Mouse (Mus musculus) midbrain, postnatal 0 days (tissue): ENCODE measurements at regions not wholly inside any gene's neighbourhood (a gene's known extent, or its start where the extent isn't known, plus 50 kb on each side); places are given as distances from the start of the nearest gene placed in this dataset.

Source experiments
- ATAC-seq: fragments of 200-750 bp; cut with Nextera tagmentation; 2 replicates; pipeline ENCODE4 v1.8.0; 2017; ENCODE audit warnings: moderate number of reproducible peaks, mild to moderate bottlenecking, moderate TSS enrichment, moderate library complexity; ENCODE audit not compliant: low FRiP score
- DNase-seq: peaks from one replicate; pipeline ENCODE4 v3.0.0-alpha.2; 2015; ENCODE audit warnings: low spot score
- H3K27ac ChIP-seq: fragments of 300-500 bp; sonication (generic); 2 replicates; pipeline ENCODE4 v1.5.1; 2014; ENCODE audit warnings: low read depth, mild to moderate bottlenecking, low read length, mixed read lengths
- H3K27me3 ChIP-seq: fragments of 300-500 bp; sonication (generic); 2 replicates; pipeline ENCODE4 v1.6.1; 2014; ENCODE audit warnings: low read length, control low read depth, mixed read lengths; ENCODE audit not compliant: insufficient read depth
- H3K36me3 ChIP-seq: fragments of 300-500 bp; sonication (generic); 2 replicates; pipeline ENCODE4 v1.6.1; 2014; ENCODE audit warnings: low read length, control low read depth, mixed read lengths; ENCODE audit not compliant: insufficient read depth
- H3K4me1 ChIP-seq: fragments of 300-500 bp; sonication (generic); 2 replicates; pipeline ENCODE4 v1.6.1; 2014; ENCODE audit warnings: mild to moderate bottlenecking, control low read depth, antibody characterized with exemption, low read length, mixed read lengths; ENCODE audit not compliant: insufficient read depth
- H3K4me2 ChIP-seq: fragments of 300-500 bp; sonication (generic); 2 replicates; pipeline ENCODE4 v1.6.1; 2014; ENCODE audit warnings: low read depth, mild to moderate bottlenecking, low read length, mixed read lengths; ENCODE audit not compliant: poor library complexity, severe bottlenecking
- H3K4me3 ChIP-seq: fragments of 300-500 bp; sonication (generic); 2 replicates; pipeline ENCODE4 v1.5.1; 2014; ENCODE audit warnings: low read depth, mild to moderate bottlenecking, low read length, moderate library complexity
- H3K9ac ChIP-seq: fragments of 300-500 bp; sonication (generic); replicated peaks from 2 replicates; pipeline ENCODE4 v1.6.1; 2014; ENCODE audit warnings: mild to moderate bottlenecking, low read length, moderate library complexity, mixed read lengths; ENCODE audit not compliant: poor library complexity, severe bottlenecking
- H3K9me3 ChIP-seq: fragments of 300-500 bp; sonication (generic); 2 replicates; pipeline ENCODE4 v1.6.1; 2016; ENCODE audit warnings: low read length, control low read depth
- CTCF ChIP-seq: IDR thresholded peaks from 2 replicates; pipeline ENCODE4 v1.5.1; 2016; ENCODE audit warnings: antibody characterized with exemption, mild to moderate bottlenecking
- WGBS: fragments of 180-500 bp; shearing (Covaris S2); extraction: QIAGEN DNeasy Blood & Tissue Kit; methylation state at CpG from one replicate; pipeline ENCODE4 v1.1.7; 2014; 5-methylcytosine and 5-hydroxymethylcytosine counted together

DNA sequence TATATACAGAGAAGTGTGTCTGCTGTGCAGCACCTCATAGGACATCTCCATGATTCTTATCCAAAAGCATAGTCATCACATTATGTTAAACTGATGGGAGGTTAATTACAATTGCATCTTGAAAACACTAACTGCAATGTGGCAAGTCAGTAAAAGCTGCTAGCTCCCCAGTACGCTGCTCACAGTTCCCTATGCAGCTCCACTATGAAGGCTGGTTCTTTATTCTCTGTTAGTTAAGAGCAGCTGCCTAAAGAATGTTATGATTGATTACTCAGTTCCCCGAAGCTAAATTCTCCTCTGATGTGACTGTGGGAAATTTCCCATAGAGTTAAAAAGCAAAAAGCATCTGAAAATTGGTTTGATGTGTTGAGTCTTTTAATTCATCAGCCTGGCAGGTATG lies 144.1 kb downstream of the Gpr37 start:
- WGBS: 46% methylated on average over 2 of the region's 2 CpGs
- Histone ChIP-seq H3K27me3 (no peaks in the 10 kb centered on the region), H3K36me3 (no peaks in the 10 kb centered on the region), H3K27ac (no peak overlapping the region), H3K9ac (no peak overlapping the region), H3K4me1 (no peaks in the 10 kb centered on the region), H3K4me3 (no peak overlapping the region), H3K9me3 (no peaks in the 10 kb centered on the region), H3K4me2 (no peak overlapping the region)
- no peak for ATAC-seq
- TF ChIP-seq CTCF: no peak
- peak; percentile 17 for DNase-seq
